Mouse (Mus musculus): ENCODE data around the gene Mcts1. TPM values are rescaled to one million over a fixed set of nuclear protein-coding genes. Genes with fewer than 3 reads are reported as not detected.

Gene Mcts1
- polyA plus RNA-seq, 1 experiment from 2014 or later, result 167 TPM

GRCm38 (mm10) chrX:38651167-38651566 lies 50.8 kb downstream of the Mcts1 start:
- Histone ChIP-seq H3K27ac (ENCODE audit: low read length) (no peak overlapping the region), H3K4me3 (replicated peaks; ENCODE audit: low read length) (no peak overlapping the region), H3K4me1 (replicated peaks; ENCODE audit: control insufficient read depth, insufficient read depth, low read length) (no peaks in the 10 kb centered on the region), H3K4me2 (ENCODE audit: low read length) (no peak overlapping the region), H3K27me3 (replicated peaks; ENCODE audit: control insufficient read depth, insufficient read depth, low read length) (no peaks in the 10 kb centered on the region), H3K9me3 (ENCODE audit: control insufficient read depth, low read length) (no peaks in the 10 kb centered on the region), H3K9ac (replicated peaks; ENCODE audit: low read depth, low read length) (no peak overlapping the region), H3K36me3 (ENCODE audit: control insufficient read depth, insufficient read depth) (no peaks in the 10 kb centered on the region)
- 34% methylated on average over 5 of the region's 7 CpGs for WGBS
- ATAC-seq, result no peak

GRCm38 (mm10) chrX:38653181-38653580 lies 52.8 kb downstream of the Mcts1 start:
- no peaks in the 10 kb centered on the region for H3K4me1 ChIP-seq (replicated peaks; ENCODE audit: control insufficient read depth, insufficient read depth, low read length)
- no peaks in the 10 kb centered on the region for H3K9me3 ChIP-seq (ENCODE audit: control insufficient read depth, low read length)
- H3K4me3 ChIP-seq (replicated peaks; ENCODE audit: low read length), result no peak overlapping the region
- H3K27me3 ChIP-seq (replicated peaks; ENCODE audit: control insufficient read depth, insufficient read depth, low read length), result no peaks in the 10 kb centered on the region
- no peak overlapping the region for H3K9ac ChIP-seq (replicated peaks; ENCODE audit: low read depth, low read length)
- no peak for ATAC-seq
- H3K27ac ChIP-seq (ENCODE audit: low read length), result no peak overlapping the region
- WGBS, result 87% methylated on average over 1 of the region's 1 CpGs
- no peak overlapping the region for H3K4me2 ChIP-seq (ENCODE audit: low read length)
- no peaks in the 10 kb centered on the region for H3K36me3 ChIP-seq (ENCODE audit: control insufficient read depth, insufficient read depth)

- Histone ChIP-seq H3K36me3 (ENCODE audit: control insufficient read depth, insufficient read depth) (no peaks in the 10 kb centered on the region), H3K4me2 (ENCODE audit: low read length) (no peak overlapping the region), H3K27me3 (replicated peaks; ENCODE audit: control insufficient read depth, insufficient read depth, low read length) (no peaks in the 10 kb centered on the region), H3K9ac (replicated peaks; ENCODE audit: low read depth, low read length) (no peak overlapping the region), H3K4me1 (replicated peaks; ENCODE audit: control insufficient read depth, insufficient read depth, low read length) (no peaks in the 10 kb centered on the region), H3K9me3 (ENCODE audit: control insufficient read depth, low read length) (no peaks in the 10 kb centered on the region), H3K27ac (ENCODE audit: low read length) (no peak overlapping the region), H3K4me3 (replicated peaks; ENCODE audit: low read length) (no peak overlapping the region)
- 74% methylated on average over 5 of the region's 5 CpGs for WGBS
- no peak for ATAC-seq
Measured at GRCm38 (mm10) chrX:38654681-38655080, 54.3 kb downstream of the Mcts1 start.

- Histone ChIP-seq H3K4me1 (replicated peaks; ENCODE audit: control insufficient read depth, insufficient read depth, low read length) (no peaks in the 10 kb centered on the region), H3K27ac (ENCODE audit: low read length) (no peak overlapping the region), H3K9ac (replicated peaks; ENCODE audit: low read depth, low read length) (no peak overlapping the region), H3K27me3 (replicated peaks; ENCODE audit: control insufficient read depth, insufficient read depth, low read length) (no peaks in the 10 kb centered on the region), H3K9me3 (ENCODE audit: control insufficient read depth, low read length) (no peaks in the 10 kb centered on the region), H3K4me3 (replicated peaks; ENCODE audit: low read length) (no peak overlapping the region), H3K4me2 (ENCODE audit: low read length) (no peak overlapping the region), H3K36me3 (ENCODE audit: control insufficient read depth, insufficient read depth) (no peaks in the 10 kb centered on the region)
- ATAC-seq, result no peak
- WGBS, result 76% methylated on average over 4 of the region's 4 CpGs
Measured at GRCm38 (mm10) chrX:38656206-38656883, 56.0 kb downstream of the Mcts1 start.

Other genes starting within 250 kb of the Mcts1 start
- 46.7 and 55.4 TPM in 2 replicates for gene Lamp2, start 144.1 kb upstream of the Mcts1 start, polyA plus RNA-seq (2015; fragmentation: Nextera tagmentation; extraction: Ambion mirVana)
- 17.2 and 21.6 TPM in 2 replicates for gene Cul4b, start 24.4 kb upstream of the Mcts1 start, polyA plus RNA-seq (2015; fragmentation: Nextera tagmentation; extraction: Ambion mirVana)
- 25.7 and 26.7 TPM in 2 replicates for gene C1galt1c1, start 34.5 kb downstream of the Mcts1 start, polyA plus RNA-seq (2015; fragmentation: Nextera tagmentation; extraction: Ambion mirVana)
- not detected in 2 replicates for gene 6030498E09Rik, start 172.1 kb downstream of the Mcts1 start, polyA plus RNA-seq (2015; fragmentation: Nextera tagmentation; extraction: Ambion mirVana)

Measured in forebrain, embryonic 16.5 days (tissue).